Mouse (Mus musculus) embryonic facial prominence, embryonic 13.5 days (tissue): ENCODE results near the gene Zbp1. TPM values are rescaled to one million over a fixed set of nuclear protein-coding genes. Genes with fewer than 3 reads are reported as not detected.

Source experiments
- ATAC-seq: fragments of 200-750 bp; cut with Nextera tagmentation; 2 replicates; pipeline ENCODE4 v1.8.0; 2017; ENCODE audit warnings: low read depth; ENCODE audit not compliant: insufficient number of reproducible peaks, insufficient read depth, low FRiP score, low TSS enrichment
- H3K27ac ChIP-seq: fragments of 300-500 bp; sonication (generic); 2 replicates; pipeline ENCODE4 v1.5.1; 2015; ENCODE audit warnings: moderate library complexity, mild to moderate bottlenecking, inconsistent platforms
- H3K27me3 ChIP-seq: fragments of 300-500 bp; sonication (generic); 2 replicates; pipeline ENCODE4 v1.6.1; 2015; ENCODE audit warnings: mild to moderate bottlenecking, inconsistent platforms
- H3K36me3 ChIP-seq: fragments of 300-500 bp; sonication (generic); 2 replicates; pipeline ENCODE4 v1.6.1; 2015; ENCODE audit warnings: mild to moderate bottlenecking, inconsistent platforms
- H3K4me1 ChIP-seq: fragments of 300-500 bp; sonication (generic); 2 replicates; pipeline ENCODE4 v1.6.1; 2015; ENCODE audit warnings: inconsistent platforms
- H3K4me2 ChIP-seq: fragments of 300-500 bp; sonication (generic); 2 replicates; pipeline ENCODE4 v1.6.1; 2015; ENCODE audit warnings: moderate library complexity, mild to moderate bottlenecking, inconsistent platforms
- H3K4me3 ChIP-seq: fragments of 300-500 bp; sonication (generic); 2 replicates; pipeline ENCODE4 v1.5.1; 2015; ENCODE audit warnings: mild to moderate bottlenecking, inconsistent platforms
- H3K9ac ChIP-seq: fragments of 300-500 bp; sonication (generic); 2 replicates; pipeline ENCODE4 v1.6.1; 2015; ENCODE audit warnings: mild to moderate bottlenecking, inconsistent platforms
- H3K9me3 ChIP-seq: fragments of 300-500 bp; sonication (generic); 2 replicates; pipeline ENCODE4 v1.6.1; 2016; ENCODE audit warnings: inconsistent platforms
- WGBS: fragments of 180-500 bp; shearing (Covaris S2); methylation state at CpG from one replicate; pipeline ENCODE4 v1.1.7; 2015; ENCODE audit warnings: mixed read lengths; 5-methylcytosine and 5-hydroxymethylcytosine counted together
- polyA plus RNA-seq: library from polyadenylated mRNA; unstranded; fragments of >200 nt; fragmentation: Nextera tagmentation; extraction: Ambion mirVana; gene quantifications from 2 replicates; pipeline ENCODE4 v1.2.1, GENCODE M21; 2015

Zbp1 gene
- polyA plus RNA-seq, 1 experiment from 2014 or later, result 0.13 TPM

GRCm38 (mm10) chr2:173255810-173256551, 37.3 kb upstream of the Zbp1 start:
- peaks cover 99% of the 10 kb centered on the region for H3K4me1 ChIP-seq
- H3K36me3 ChIP-seq, result no peaks in the 10 kb centered on the region
- H3K27ac ChIP-seq, result peak overlapping the region; percentile 2; the same call in 1 of the 2 replicates
- WGBS, result 54% methylated on average over 7 of the region's 7 CpGs
- no peak overlapping the region for H3K4me2 ChIP-seq
- ATAC-seq, result no peak
- H3K4me3 ChIP-seq, result no peak overlapping the region
- no peak overlapping the region for H3K9ac ChIP-seq
- no peaks in the 10 kb centered on the region for H3K27me3 ChIP-seq
- no peaks in the 10 kb centered on the region for H3K9me3 ChIP-seq

- Histone ChIP-seq H3K9ac (peak overlapping the region; percentile 46; the same call in 1 of the 2 replicates), H3K27me3 (no peaks in the 10 kb centered on the region), H3K4me2 (peak overlapping the region; percentile 31), H3K36me3 (no peaks in the 10 kb centered on the region), H3K9me3 (no peaks in the 10 kb centered on the region), H3K27ac (peak overlapping the region; percentile 81), H3K4me3 (peak overlapping the region; percentile 10; the same call in 1 of the 2 replicates), H3K4me1 (peaks cover 99% of the 10 kb centered on the region)
- ATAC-seq, result no peak
- 15% methylated on average over 26 of the region's 26 CpGs for WGBS
Measured at GRCm38 (mm10) chr2:173253761-173254662, 35.3 kb upstream of the Zbp1 start.

- Histone ChIP-seq H3K9ac (no peak overlapping the region), H3K27ac (peak overlapping the region; percentile 39; the same call in 1 of the 2 replicates)
- WGBS, result 19% methylated on average over 9 of the region's 9 CpGs
Measured at GRCm38 (mm10) chr2:173251675-173252074, 33.0 kb upstream of the Zbp1 start.

DNA sequence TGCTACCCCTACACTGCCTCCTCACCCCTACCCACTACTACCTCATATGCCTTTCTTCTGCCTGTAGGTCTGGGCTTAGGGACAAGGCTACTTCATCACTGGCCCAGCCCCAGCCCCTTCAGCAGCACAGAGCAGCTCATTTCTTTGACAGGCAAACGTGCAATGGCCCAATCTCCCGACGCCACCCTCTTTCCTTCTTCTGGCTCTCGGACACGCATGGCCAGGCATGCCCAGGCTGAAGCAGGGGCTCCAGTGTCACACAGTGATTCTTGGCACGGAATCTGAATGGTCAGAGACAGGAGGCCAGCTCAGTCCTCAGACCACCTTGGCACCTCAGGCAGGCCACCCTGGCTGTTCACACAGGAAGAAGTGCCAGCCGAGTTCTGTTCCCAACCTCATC, 32.4 kb upstream of the Zbp1 start:
- no peaks in the 10 kb centered on the region for H3K36me3 ChIP-seq
- H3K9me3 ChIP-seq, result no peaks in the 10 kb centered on the region
- no peaks in the 10 kb centered on the region for H3K27me3 ChIP-seq
- peaks cover 97% of the 10 kb centered on the region for H3K4me1 ChIP-seq
- H3K4me2 ChIP-seq, result peak overlapping the region; percentile 11; the same call in 1 of the 2 replicates
- 59% methylated on average over 7 of the region's 7 CpGs for WGBS
- no peak for ATAC-seq
- H3K27ac ChIP-seq, result peak overlapping the region; percentile 39; the same call in 1 of the 2 replicates
- H3K4me3 ChIP-seq, result no peak overlapping the region
- peak overlapping the region; percentile 44; the same call in 1 of the 2 replicates for H3K9ac ChIP-seq

More at GRCm38 (mm10) chr2:173251675-173252074, 33.0 kb upstream of the Zbp1 start:
- Histone ChIP-seq H3K4me3 (no peak overlapping the region), H3K27me3 (no peaks in the 10 kb centered on the region), H3K4me2 (peak overlapping the region; percentile 11; the same call in 1 of the 2 replicates), H3K36me3 (no peaks in the 10 kb centered on the region), H3K9me3 (no peaks in the 10 kb centered on the region), H3K4me1 (peaks cover 97% of the 10 kb centered on the region)
- ATAC-seq, result no peak

DNA sequence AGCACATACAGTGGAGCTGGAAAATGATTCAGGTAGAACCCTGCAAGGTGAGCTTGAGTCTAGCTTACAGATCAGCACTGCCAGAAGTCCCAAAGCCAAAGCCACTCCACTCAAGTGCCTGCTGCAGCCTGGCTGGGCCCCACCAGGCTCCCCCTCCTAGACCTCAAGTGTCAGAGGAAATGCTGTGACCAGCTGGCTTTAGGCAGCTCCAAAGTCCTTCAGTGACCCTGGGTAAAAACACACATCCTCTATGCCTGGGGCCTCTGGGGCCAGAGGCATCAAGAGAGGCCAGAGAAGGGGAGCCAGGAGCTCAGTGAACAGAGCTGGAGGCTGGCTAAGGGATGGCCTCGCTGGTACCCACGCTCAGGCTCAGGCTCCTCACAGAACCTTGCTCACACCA, 31.7 kb upstream of the Zbp1 start:
- Histone ChIP-seq H3K4me2 (no peak overlapping the region), H3K36me3 (no peaks in the 10 kb centered on the region), H3K9ac (no peak overlapping the region), H3K9me3 (no peaks in the 10 kb centered on the region), H3K27me3 (no peaks in the 10 kb centered on the region), H3K27ac (peak overlapping the region; percentile 3; the same call in 1 of the 2 replicates), H3K4me3 (no peak overlapping the region), H3K4me1 (peaks cover 97% of the 10 kb centered on the region)
- 47% methylated on average over 2 of the region's 2 CpGs for WGBS
- ATAC-seq, result no peak

DNA sequence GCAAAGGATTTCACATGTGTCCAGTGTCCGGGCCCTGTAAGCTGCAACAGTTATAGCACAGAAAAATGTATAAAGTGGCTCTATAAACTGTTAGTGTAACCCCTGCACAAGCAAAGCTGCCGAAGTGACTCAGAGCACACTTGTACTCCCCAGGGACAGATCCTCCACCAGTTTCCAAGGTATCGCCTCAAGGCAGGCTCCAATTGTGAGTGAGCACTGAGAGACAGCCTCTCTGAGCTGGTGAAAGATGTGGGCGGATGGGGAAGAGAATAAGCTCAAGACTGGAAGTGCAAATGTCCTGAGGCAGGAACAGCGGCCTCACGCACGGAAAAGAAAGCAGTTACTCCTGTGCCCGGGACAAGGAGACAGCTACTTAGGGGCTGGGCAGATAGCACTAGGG, 31.2 kb upstream of the Zbp1 start:
- Histone ChIP-seq H3K9me3 (no peaks in the 10 kb centered on the region), H3K27ac (peak overlapping the region; percentile 3; the same call in 1 of the 2 replicates), H3K4me3 (no peak overlapping the region), H3K27me3 (no peaks in the 10 kb centered on the region), H3K4me2 (no peak overlapping the region), H3K9ac (no peak overlapping the region), H3K4me1 (peaks cover 96% of the 10 kb centered on the region), H3K36me3 (no peaks in the 10 kb centered on the region)
- WGBS, result 56% methylated on average over 8 of the region's 8 CpGs
- ATAC-seq, result no peak

GRCm38 (mm10) chr2:173249386-173249785, 30.7 kb upstream of the Zbp1 start:
- no peak for ATAC-seq
- 42% methylated on average over 3 of the region's 3 CpGs for WGBS

DNA sequence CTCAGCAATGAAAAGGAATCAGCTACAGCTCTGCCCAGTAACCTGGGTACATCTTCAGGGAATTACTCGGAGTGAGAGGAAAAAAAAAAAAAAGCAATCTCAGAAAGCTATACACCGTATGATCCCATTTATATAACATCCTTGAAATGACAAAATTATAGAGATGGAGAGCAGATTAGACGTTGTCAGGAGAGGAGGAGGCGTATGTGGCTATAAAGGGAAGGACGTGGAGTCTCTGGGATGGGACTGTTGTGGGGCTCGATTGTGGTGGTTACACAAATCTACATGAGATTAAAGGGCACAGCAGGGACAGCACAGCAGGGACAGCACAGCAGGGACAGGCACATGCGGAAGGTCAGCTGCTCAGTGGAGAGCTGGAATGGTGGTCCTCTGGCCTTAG, 30.1 kb upstream of the Zbp1 start:
- H3K9me3 ChIP-seq, result no peaks in the 10 kb centered on the region
- no peak overlapping the region for H3K4me3 ChIP-seq
- H3K9ac ChIP-seq, result no peak overlapping the region
- H3K36me3 ChIP-seq, result no peaks in the 10 kb centered on the region
- H3K4me2 ChIP-seq, result no peak overlapping the region
- no peaks in the 10 kb centered on the region for H3K27me3 ChIP-seq
- H3K27ac ChIP-seq, result no peak overlapping the region
- H3K4me1 ChIP-seq, result peaks cover 90% of the 10 kb centered on the region
- 70% methylated on average over 7 of the region's 7 CpGs for WGBS
- no peak for ATAC-seq

More at GRCm38 (mm10) chr2:173249386-173249785, 30.7 kb upstream of the Zbp1 start:
- H3K27ac ChIP-seq, result no peak overlapping the region
- no peak overlapping the region for H3K9ac ChIP-seq
- H3K4me3 ChIP-seq, result no peak overlapping the region
- no peaks in the 10 kb centered on the region for H3K36me3 ChIP-seq
- H3K9me3 ChIP-seq, result no peaks in the 10 kb centered on the region
- peaks cover 94% of the 10 kb centered on the region for H3K4me1 ChIP-seq
- H3K27me3 ChIP-seq, result no peaks in the 10 kb centered on the region
- H3K4me2 ChIP-seq, result no peak overlapping the region

GRCm38 (mm10) chr2:173247911-173248310, 29.2 kb upstream of the Zbp1 start:
- Histone ChIP-seq H3K9me3 (no peaks in the 10 kb centered on the region), H3K9ac (no peak overlapping the region), H3K27ac (0 out of 2 replicates have a peak overlapping the region, but pooled peaks have one; percentile 18), H3K4me3 (no peak overlapping the region), H3K27me3 (no peaks in the 10 kb centered on the region), H3K4me1 (peaks cover 89% of the 10 kb centered on the region), H3K4me2 (no peak overlapping the region), H3K36me3 (no peaks in the 10 kb centered on the region)
- no peak for ATAC-seq
- 49% methylated on average over 2 of the region's 2 CpGs for WGBS

DNA sequence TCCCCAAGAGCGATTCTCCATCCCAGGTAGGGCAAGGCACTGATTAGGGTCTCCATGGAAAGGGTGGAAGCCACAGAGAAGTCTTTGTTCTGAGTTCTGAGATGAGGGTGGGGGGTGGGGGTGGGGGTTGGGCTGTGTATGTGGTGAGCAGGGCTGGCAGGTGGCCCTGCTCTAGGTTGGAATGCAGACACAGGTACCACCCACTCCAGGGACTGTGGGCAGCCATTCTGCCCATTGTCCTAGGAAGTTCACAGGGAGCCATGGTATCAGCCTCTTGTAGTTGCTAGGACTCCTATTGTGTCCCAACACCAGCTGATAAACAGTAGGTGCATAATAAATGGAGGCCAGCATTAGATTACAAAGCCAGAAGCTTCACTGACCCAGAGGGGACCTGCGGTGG, 28.5 kb upstream of the Zbp1 start:
- no peak for ATAC-seq
- Histone ChIP-seq H3K36me3 (no peaks in the 10 kb centered on the region), H3K27ac (peak overlapping the region; percentile 33; the same call in 1 of the 2 replicates), H3K4me2 (no peak overlapping the region), H3K4me1 (peaks cover 88% of the 10 kb centered on the region), H3K27me3 (no peaks in the 10 kb centered on the region), H3K4me3 (no peak overlapping the region), H3K9ac (no peak overlapping the region), H3K9me3 (no peaks in the 10 kb centered on the region)
- whole genome bisulfite sequencing, result 15% methylated on average over 2 of the region's 2 CpGs

- Histone ChIP-seq H3K4me2 (no peak overlapping the region), H3K4me1 (peaks cover 84% of the 10 kb centered on the region), H3K36me3 (no peaks in the 10 kb centered on the region), H3K27me3 (no peaks in the 10 kb centered on the region), H3K9ac (no peak overlapping the region), H3K4me3 (no peak overlapping the region), H3K27ac (peak overlapping the region; percentile 33; the same call in 1 of the 2 replicates), H3K9me3 (no peaks in the 10 kb centered on the region)
- ATAC-seq, result no peak
- 71% methylated on average over 8 of the region's 8 CpGs for WGBS
Measured at GRCm38 (mm10) chr2:173246688-173247087, 28.0 kb upstream of the Zbp1 start.
